Mouse (Mus musculus): ENCODE measurements around the gene Asphd2.

GRCm38 (mm10) chr5:112385973-112386372 lies 8.7 kb downstream of the Asphd2 start:
- TF ChIP-seq CTCF (IDR thresholded peaks at IDR 0.05) (no peak), EP300 (IDR thresholded peaks at IDR 0.05; ENCODE audit: insufficient read depth, low read depth, low read length) (no peak), POLR2A (IDR thresholded peaks at IDR 0.05; ENCODE audit: insufficient read depth, low read depth, low read length) (no peak)

All from heart, adult 2 months (tissue).